Mouse (Mus musculus) heart, postnatal 0 days (tissue): ENCODE measurements at regions not wholly inside any gene's neighbourhood (a gene's known extent, or its start where the extent isn't known, plus 50 kb on each side); places are given as distances from the start of the nearest gene placed in this dataset.

ENCODE experiments used
- ATAC-seq: fragments of 200-750 bp; cut with Nextera tagmentation; 2 replicates; pipeline ENCODE4 v1.8.0; 2017; ENCODE audit warnings: low read depth, moderate number of reproducible peaks, moderate library complexity; ENCODE audit not compliant: insufficient read depth
- DNase-seq: peaks from one replicate; pipeline ENCODE4 v3.0.0-alpha.2; 2016; ENCODE audit warnings: low spot score
- H3K27ac ChIP-seq: fragments of 300-500 bp; sonication (generic); 2 replicates; pipeline ENCODE4 v1.5.1; 2014; ENCODE audit warnings: low read depth, mild to moderate bottlenecking
- H3K27me3 ChIP-seq: fragments of 300-500 bp; sonication (generic); 2 replicates; pipeline ENCODE4 v1.6.1; 2014; ENCODE audit warnings: low read length, mixed read lengths; ENCODE audit not compliant: control insufficient read depth, insufficient read depth
- H3K36me3 ChIP-seq: fragments of 300-500 bp; sonication (generic); replicated peaks from 2 replicates; pipeline ENCODE4 v1.6.1; 2014; ENCODE audit warnings: low read length, mixed read lengths; ENCODE audit not compliant: control insufficient read depth, insufficient read depth
- H3K4me1 ChIP-seq: fragments of 300-500 bp; sonication (generic); 2 replicates; pipeline ENCODE4 v1.6.1; 2014; ENCODE audit warnings: antibody characterized with exemption; ENCODE audit not compliant: control insufficient read depth, insufficient read depth
- H3K4me2 ChIP-seq: fragments of 300-500 bp; sonication (generic); 2 replicates; pipeline ENCODE4 v1.6.1; 2014; ENCODE audit warnings: low read depth, mild to moderate bottlenecking, low read length, moderate library complexity
- H3K4me3 ChIP-seq: fragments of 300-500 bp; sonication (generic); 2 replicates; pipeline ENCODE4 v1.5.1; 2014; ENCODE audit warnings: low read depth, low read length
- H3K9ac ChIP-seq: fragments of 300-500 bp; sonication (generic); replicated peaks from 2 replicates; pipeline ENCODE4 v1.6.1; 2014; ENCODE audit warnings: low read depth, low read length, mixed read lengths
- H3K9me3 ChIP-seq: fragments of 300-500 bp; sonication (generic); replicated peaks from 2 replicates; pipeline ENCODE4 v1.6.1; 2016; ENCODE audit warnings: low read length; ENCODE audit not compliant: control insufficient read depth
- CTCF ChIP-seq: IDR thresholded peaks from 2 replicates; pipeline ENCODE4 v1.5.1; 2016; ENCODE audit warnings: antibody characterized with exemption, control low read depth, low read depth
- EP300 ChIP-seq: IDR thresholded peaks from 2 replicates; pipeline ENCODE4 v1.6.1; 2016; ENCODE audit warnings: antibody characterized with exemption, low read depth
- WGBS: fragments of 180-500 bp; shearing (Covaris S2); extraction: QIAGEN DNeasy Blood & Tissue Kit; methylation state at CpG from one replicate; pipeline ENCODE4 v1.1.7; 2014; 5-methylcytosine and 5-hydroxymethylcytosine counted together

DNA sequence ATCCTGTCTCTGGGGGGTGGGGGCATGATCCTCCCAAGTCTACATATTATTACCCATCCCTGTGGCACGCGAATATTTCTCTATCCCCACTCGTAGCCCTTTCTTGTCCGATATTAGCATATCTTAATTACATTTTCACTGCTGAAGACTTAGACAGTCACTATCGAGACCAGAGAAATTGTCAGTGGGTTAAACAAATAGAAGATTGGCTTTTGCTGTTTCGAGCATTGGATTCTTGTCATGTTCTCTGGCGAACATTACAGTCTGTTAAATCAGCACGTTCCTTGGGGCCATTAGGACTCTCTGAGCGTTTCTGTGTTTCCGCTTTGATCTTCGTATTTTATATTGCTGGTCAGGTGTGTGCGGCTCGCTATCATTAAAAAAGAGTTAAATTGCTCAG, 129.6 kb upstream of the Psmd7 start:
- Histone ChIP-seq H3K4me3 (no peak overlapping the region), H3K9ac (no peak overlapping the region), H3K4me1 (no peaks in the 10 kb centered on the region), H3K36me3 (no peaks in the 10 kb centered on the region), H3K27me3 (no peaks in the 10 kb centered on the region), H3K9me3 (no peaks in the 10 kb centered on the region), H3K4me2 (no peak overlapping the region), H3K27ac (no peak overlapping the region)
- no peak for ATAC-seq
- no peak for DNase-seq
- no peak for TF ChIP-seq EP300
- TF ChIP-seq CTCF, result no peak
- WGBS, result 81% methylated on average over 13 of the region's 13 CpGs

DNA sequence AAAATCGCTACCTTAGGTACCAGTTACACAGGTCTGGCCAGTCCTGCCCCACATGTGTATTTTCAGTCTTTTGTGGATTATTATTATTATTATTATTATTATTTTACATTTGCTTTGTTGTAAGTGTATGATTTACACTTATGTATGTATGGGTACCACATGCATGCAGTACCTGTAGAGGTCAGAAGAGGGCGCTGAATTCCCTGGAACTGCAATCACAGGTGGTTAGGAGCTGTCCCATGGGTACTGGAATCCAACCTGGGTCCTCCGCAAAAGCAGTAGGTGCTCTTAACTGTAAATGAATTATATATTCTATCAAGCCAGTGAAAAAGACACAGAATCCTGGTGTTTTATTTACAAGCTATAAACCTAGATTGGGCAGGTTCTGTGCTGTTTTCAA, 131.4 kb upstream of the Psmd7 start:
- ATAC-seq, result no peak
- DNase-seq, result no peak
- no peaks in the 10 kb centered on the region for H3K4me1 ChIP-seq
- 59% methylated on average over 3 of the region's 3 CpGs for WGBS
- no peak overlapping the region for H3K9ac ChIP-seq
- H3K27me3 ChIP-seq, result no peaks in the 10 kb centered on the region
- H3K36me3 ChIP-seq, result no peaks in the 10 kb centered on the region
- TF ChIP-seq CTCF (no peak; the same call in 1 of the 2 replicates), EP300 (no peak)
- no peak overlapping the region for H3K4me2 ChIP-seq
- no peak overlapping the region for H3K4me3 ChIP-seq
- no peaks in the 10 kb centered on the region for H3K9me3 ChIP-seq
- no peak overlapping the region for H3K27ac ChIP-seq

GRCm38 (mm10) chr8:107726716-107727115, 138.5 kb upstream of the Psmd7 start:
- ATAC-seq, result no peak
- Histone ChIP-seq H3K4me3 (no peak overlapping the region), H3K36me3 (no peaks in the 10 kb centered on the region), H3K9me3 (no peaks in the 10 kb centered on the region), H3K27me3 (no peaks in the 10 kb centered on the region), H3K4me1 (no peaks in the 10 kb centered on the region), H3K4me2 (no peak overlapping the region), H3K9ac (no peak overlapping the region), H3K27ac (no peak overlapping the region)
- DNase-seq, result no peak
- no peak for TF ChIP-seq EP300
- TF ChIP-seq CTCF, result no peak
- 93% methylated on average over 1 of the region's 1 CpGs for WGBS

DNA sequence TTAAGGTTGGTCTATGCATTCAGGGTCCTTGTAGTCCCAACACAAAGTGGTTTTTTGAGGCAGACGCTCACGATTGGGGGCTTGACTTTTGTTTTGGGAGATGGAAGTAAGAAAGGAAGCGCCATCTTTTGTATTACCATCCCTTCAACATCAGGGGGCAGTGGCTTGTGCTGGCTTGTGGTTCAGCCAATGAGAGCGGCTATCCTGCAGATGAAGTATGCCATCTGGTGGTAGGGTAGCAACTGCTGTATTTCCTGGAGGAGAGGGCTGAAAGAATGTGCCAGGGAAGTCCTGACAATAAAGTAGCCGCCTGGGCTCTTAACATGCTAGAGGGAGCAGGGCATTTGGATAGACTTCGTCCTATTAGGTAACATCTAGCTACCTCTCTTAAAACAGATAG, 139.0 kb upstream of the Psmd7 start:
- Histone ChIP-seq H3K4me1 (no peaks in the 10 kb centered on the region), H3K4me3 (no peak overlapping the region), H3K27me3 (no peaks in the 10 kb centered on the region), H3K9ac (no peak overlapping the region), H3K9me3 (no peaks in the 10 kb centered on the region), H3K27ac (no peak overlapping the region), H3K36me3 (no peaks in the 10 kb centered on the region), H3K4me2 (no peak overlapping the region)
- ATAC-seq, result no peak
- DNase-seq, result no peak
- TF ChIP-seq EP300 (no peak), CTCF (no peak)
- 87% methylated on average over 6 of the region's 6 CpGs for WGBS

DNA sequence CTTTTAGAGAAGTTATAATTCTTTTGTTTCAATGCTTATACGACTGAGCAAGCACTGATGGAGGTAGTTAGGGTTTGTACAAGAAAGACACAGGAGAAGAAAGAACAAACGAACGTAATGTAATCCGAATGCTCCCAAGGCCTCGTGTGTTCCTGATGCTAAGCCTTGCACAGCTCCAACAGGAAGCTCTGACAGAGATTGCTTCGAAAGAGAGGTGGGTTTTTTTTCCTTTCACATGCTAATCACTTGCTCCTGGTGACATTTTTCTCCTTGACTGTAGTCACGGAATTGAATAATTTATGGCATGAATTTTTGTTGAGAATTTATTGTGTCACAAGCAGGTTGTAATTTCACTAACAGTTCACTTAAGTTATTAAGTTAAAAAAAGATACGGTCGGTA, 150.8 kb upstream of the Psmd7 start:
- Histone ChIP-seq H3K4me2 (no peak overlapping the region), H3K4me3 (no peak overlapping the region), H3K4me1 (no peaks in the 10 kb centered on the region), H3K36me3 (no peaks in the 10 kb centered on the region), H3K9ac (no peak overlapping the region), H3K27me3 (no peaks in the 10 kb centered on the region), H3K27ac (no peak overlapping the region), H3K9me3 (0 out of 2 replicates have a peak, but pooled peaks cover 15% of the 10 kb centered on the region)
- ATAC-seq, result no peak
- WGBS, result 65% methylated on average over 9 of the region's 9 CpGs
- no peak for DNase-seq
- TF ChIP-seq CTCF, result no peak
- TF ChIP-seq EP300, result no peak

DNA sequence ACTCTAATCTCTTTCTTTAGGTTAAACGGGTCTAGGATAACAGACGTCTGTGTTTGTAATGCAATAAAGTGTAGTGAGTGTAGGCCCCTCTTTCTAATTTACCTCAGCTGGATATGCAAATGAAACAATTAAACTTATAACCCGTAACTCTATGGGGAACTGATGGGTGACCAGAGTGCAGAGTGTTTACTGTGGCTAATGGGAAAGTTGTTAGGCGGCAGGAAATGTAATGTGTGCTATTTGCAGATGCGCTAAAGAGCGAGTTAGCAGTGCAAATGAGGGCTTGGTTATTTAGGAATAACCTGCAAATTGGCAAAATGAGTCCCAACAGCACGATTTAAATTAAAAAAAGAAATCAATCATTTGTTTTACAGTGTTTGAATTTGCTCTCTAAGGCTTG, 168.8 kb upstream of the Psmd7 start:
- Histone ChIP-seq H3K27ac (no peak overlapping the region), H3K4me3 (no peak overlapping the region), H3K4me2 (no peak overlapping the region), H3K36me3 (no peaks in the 10 kb centered on the region), H3K9me3 (no peaks in the 10 kb centered on the region), H3K4me1 (no peaks in the 10 kb centered on the region), H3K27me3 (no peaks in the 10 kb centered on the region), H3K9ac (no peak overlapping the region)
- TF ChIP-seq CTCF (no peak), EP300 (no peak)
- WGBS, result 70% methylated on average over 7 of the region's 7 CpGs
- no peak for ATAC-seq
- DNase-seq, result no peak
